Mouse (Mus musculus) ovary, postnatal 10 days (tissue): ENCODE results near the gene Abhd17c.

ENCODE experiments used
- DNase-seq: peaks from one replicate; pipeline ENCODE4 v3.0.0; 2022; ENCODE audit warnings: low spot score

Abhd17c gene

GRCm38 (mm10) chr7:84077257-84078013, 74.3 kb downstream of the Abhd17c start:
- DNase-seq, result no peak

GRCm38 (mm10) chr7:84074266-84074665, 77.4 kb downstream of the Abhd17c start:
- DNase-seq, result no peak

- no peak for DNase-seq
Observed at GRCm38 (mm10) chr7:84073856-84074255, 77.8 kb downstream of the Abhd17c start.

GRCm38 (mm10) chr7:84068931-84069330, 82.8 kb downstream of the Abhd17c start:
- DNase-seq, result no peak

- DNase-seq, result no peak
Observed at GRCm38 (mm10) chr7:84059799-84060198, 91.9 kb downstream of the Abhd17c start.
